9 mouse cellular contexts compared by ENCODE assay signal in genomic region chr2:33559334-33559733, GRCm38 (mm10).
DNase-seq lines count a peak whose midpoint lies in the region; ATAC-seq and TF ChIP-seq lines count a peak whose summit lies in the region.
"Had no signal": no experiment of that assay in that cellular context is flagged by ENCODE, and none has a peak within 500 bp of the region (broad histone marks: within the 10 kb centered on the region; RNA-seq: fewer than 3 reads in every experiment).

No protein-coding gene starts in this region.

- no peak for TF ChIP-seq CTCF in lung, embryonic 14.5 days (IDR thresholded peaks at IDR 0.05; ENCODE audit: low read depth)

- no peak overlapping the region for H3K9ac ChIP-seq in heart, embryonic 16.5 days (ENCODE audit: low read length)
- H3K9ac ChIP-seq in heart, embryonic 11.5 days (ENCODE audit: low read depth, low read length), result no peak overlapping the region
- H3K9ac ChIP-seq in lung, embryonic 14.5 days, result no peak overlapping the region
- H3K9ac ChIP-seq in embryonic facial prominence, embryonic 14.5 days (ENCODE audit: low read depth, low read length), result 0 out of 2 replicates have a peak overlapping the region, but pooled peaks have one; percentile 14
- no peak overlapping the region for H3K9ac ChIP-seq in neural tube, embryonic 15.5 days (replicated peaks)

- H3K27ac ChIP-seq in heart, embryonic 16.5 days (ENCODE audit: low read length), result no peak overlapping the region
- H3K27ac ChIP-seq in heart, embryonic 11.5 days (ENCODE audit: low read depth, low read length), result no peak overlapping the region
- H3K27ac ChIP-seq in lung, embryonic 14.5 days (ENCODE audit: low read depth), result no peak overlapping the region
- no peak overlapping the region for H3K27ac ChIP-seq in embryonic facial prominence, embryonic 14.5 days (replicated peaks; ENCODE audit: low read depth, low read length)
- 0 out of 2 replicates have a peak overlapping the region, but pooled peaks have one; percentile 39 for H3K27ac ChIP-seq in neural tube, embryonic 15.5 days (replicated peaks)

- peaks cover 25% of the 10 kb centered on the region for H3K27me3 ChIP-seq in heart, embryonic 16.5 days (ENCODE audit: control insufficient read depth, insufficient read depth, low read length)
- peaks cover 19% of the 10 kb centered on the region for H3K27me3 ChIP-seq in heart, embryonic 11.5 days (ENCODE audit: control insufficient read depth, insufficient read depth, low read length)
- H3K27me3 ChIP-seq in lung, embryonic 14.5 days (ENCODE audit: insufficient read depth, low read length), result no peaks in the 10 kb centered on the region
- no peaks in the 10 kb centered on the region for H3K27me3 ChIP-seq in embryonic facial prominence, embryonic 14.5 days (replicated peaks; ENCODE audit: control insufficient read depth, insufficient read depth, low read length)
- peaks cover 3% of the 10 kb centered on the region; the same call in 1 of the 2 replicates for H3K27me3 ChIP-seq in neural tube, embryonic 15.5 days (replicated peaks)

- H3K4me1 ChIP-seq in heart, embryonic 16.5 days (ENCODE audit: control insufficient read depth, insufficient read depth, low read length), result no peaks in the 10 kb centered on the region
- H3K4me1 ChIP-seq in heart, embryonic 11.5 days (ENCODE audit: control insufficient read depth, insufficient read depth, low read length), result peaks cover 6% of the 10 kb centered on the region
- H3K4me1 ChIP-seq in lung, embryonic 14.5 days (ENCODE audit: insufficient read depth), result no peaks in the 10 kb centered on the region
- H3K4me1 ChIP-seq in embryonic facial prominence, embryonic 14.5 days (ENCODE audit: control insufficient read depth, insufficient read depth, low read length), result peaks cover 10% of the 10 kb centered on the region
- H3K4me1 ChIP-seq in neural tube, embryonic 15.5 days, result peaks cover 20% of the 10 kb centered on the region

- H3K36me3 ChIP-seq in heart, embryonic 16.5 days (ENCODE audit: control insufficient read depth, insufficient read depth), result no peaks in the 10 kb centered on the region
- no peaks in the 10 kb centered on the region for H3K36me3 ChIP-seq in heart, embryonic 11.5 days (ENCODE audit: control insufficient read depth, insufficient read depth, low read length)
- H3K36me3 ChIP-seq in lung, embryonic 14.5 days (ENCODE audit: insufficient read depth), result no peaks in the 10 kb centered on the region
- no peaks in the 10 kb centered on the region for H3K36me3 ChIP-seq in embryonic facial prominence, embryonic 14.5 days (ENCODE audit: control insufficient read depth, insufficient read depth, low read length)
- no peaks in the 10 kb centered on the region for H3K36me3 ChIP-seq in neural tube, embryonic 15.5 days

- no peaks in the 10 kb centered on the region for H3K9me3 ChIP-seq in heart, embryonic 16.5 days (replicated peaks; ENCODE audit: control insufficient read depth, low read length)
- H3K9me3 ChIP-seq in heart, embryonic 11.5 days (replicated peaks; ENCODE audit: control insufficient read depth, low read length), result no peaks in the 10 kb centered on the region
- no peaks in the 10 kb centered on the region for H3K9me3 ChIP-seq in lung, embryonic 14.5 days (ENCODE audit: low read depth, low read length)
- H3K9me3 ChIP-seq in embryonic facial prominence, embryonic 14.5 days (ENCODE audit: control insufficient read depth, low read length), result no peaks in the 10 kb centered on the region
- H3K9me3 ChIP-seq in neural tube, embryonic 15.5 days (replicated peaks), result no peaks in the 10 kb centered on the region

- WGBS in heart, embryonic 16.5 days, result 31% methylated on average over 7 of the region's 7 CpGs
- WGBS in heart, embryonic 11.5 days (ENCODE audit: insufficient replicate concordance), result 40% methylated on average over 7 of the region's 7 CpGs
- 23% methylated on average over 7 of the region's 7 CpGs for WGBS in lung, embryonic 14.5 days
- whole genome bisulfite sequencing in embryonic facial prominence, embryonic 14.5 days, result 27% methylated on average over 7 of the region's 7 CpGs
- 34% methylated on average over 7 of the region's 7 CpGs for WGBS in neural tube, embryonic 15.5 days

- peak; percentile 58 for DNase-seq in lung, embryonic 14.5 days
- no peak for DNase-seq in lung, adult 18-20 months
- peak; percentile 77 for DNase-seq in embryonic facial prominence, embryonic 14.5 days (ENCODE audit: low spot score)
- DNase-seq in ovary, postnatal 36 days (ENCODE audit: low spot score), result no peak
- no peak for DNase-seq in adrenal gland, adult 18-20 months (ENCODE audit: low spot score in 2 of 2)
- DNase-seq: heart, adult 11 months had no signal

- H3K4me2 ChIP-seq in heart, embryonic 16.5 days (ENCODE audit: low read depth, low read length), result no peak overlapping the region; the same call in 1 of the 2 replicates
- no peak overlapping the region for H3K4me2 ChIP-seq in heart, embryonic 11.5 days
- peak overlapping the region; percentile 27; the same call in 1 of the 2 replicates for H3K4me2 ChIP-seq in lung, embryonic 14.5 days
- H3K4me2 ChIP-seq in embryonic facial prominence, embryonic 14.5 days (ENCODE audit: low read depth, low read length), result peak overlapping the region; percentile 38
- no peak overlapping the region; the same call in 1 of the 2 replicates for H3K4me2 ChIP-seq in neural tube, embryonic 15.5 days

- no peak overlapping the region for H3K4me3 ChIP-seq in heart, embryonic 16.5 days (ENCODE audit: low read length)
- no peak overlapping the region for H3K4me3 ChIP-seq in heart, embryonic 11.5 days (ENCODE audit: low read depth, low read length)
- H3K4me3 ChIP-seq in lung, embryonic 14.5 days (ENCODE audit: low read depth, low read length), result no peak overlapping the region
- H3K4me3 ChIP-seq in embryonic facial prominence, embryonic 14.5 days (ENCODE audit: low read depth, low read length), result no peak overlapping the region
- H3K4me3 ChIP-seq in neural tube, embryonic 15.5 days (replicated peaks), result no peak overlapping the region

- ATAC-seq in heart, embryonic 16.5 days (replicated peaks; ENCODE audit: extremely low read depth, insufficient read depth, low FRiP score), result 0 out of 2 replicates have a peak, but pooled peaks have one; percentile 33
- ATAC-seq in heart, embryonic 11.5 days (replicated peaks; ENCODE audit: insufficient number of reproducible peaks, low FRiP score, low TSS enrichment), result no peak
- ATAC-seq in lung, embryonic 14.5 days (ENCODE audit: insufficient read depth), result peak; percentile 28
- peak; percentile 62 for ATAC-seq in embryonic facial prominence, embryonic 14.5 days (ENCODE audit: low read depth)
- peak; percentile 5; the same call in 1 of the 2 replicates for ATAC-seq in neural tube, embryonic 15.5 days (ENCODE audit: low FRiP score)

Comparison
In these comparisons a context has a peak if more than half of its experiments do, and no peak if none do; other contexts are left out.
1. DNase-seq: peak in lung, embryonic 14.5 days (single experiment) and embryonic facial prominence, embryonic 14.5 days (single experiment); none in lung, adult 18-20 months (0 of 2), ovary, postnatal 36 days (single experiment) and adrenal gland, adult 18-20 months (0 of 2).
2. H3K4me2 ChIP-seq: peak in lung, embryonic 14.5 days (single experiment) and embryonic facial prominence, embryonic 14.5 days (single experiment); none in heart, embryonic 16.5 days (single experiment), heart, embryonic 11.5 days (single experiment) and neural tube, embryonic 15.5 days (single experiment).